Mouse (Mus musculus) megakaryocyte, embryonic 14.5 days (primary cell): Measurements from ENCODE around the gene Dusp10. TPM values are rescaled to one million over a fixed set of nuclear protein-coding genes. Genes with fewer than 3 reads are reported as not detected.
A peak's percentile ranks its signal among the peaks of the same experiment; 100 is the strongest.

Source experiments
- H3K27me3 ChIP-seq: replicated peaks from 2 replicates; pipeline ENCODE3; 2012; ENCODE audit warnings: inconsistent platforms
- H3K36me3 ChIP-seq: replicated peaks from 2 replicates; pipeline ENCODE3; 2012; ENCODE audit warnings: low read length, inconsistent platforms, mixed read lengths
- H3K4me1 ChIP-seq: 2 replicates; pipeline ENCODE4 v1.6.1; 2012; ENCODE audit warnings: inconsistent platforms
- H3K4me3 ChIP-seq: replicated peaks from 2 replicates; pipeline ENCODE3; 2012; ENCODE audit warnings: moderate library complexity, mild to moderate bottlenecking, inconsistent platforms
- H3K9me3 ChIP-seq: 2 replicates; pipeline ENCODE4 v1.6.1; 2012; ENCODE audit warnings: inconsistent platforms
- FLI1 ChIP-seq: IDR thresholded peaks from 2 replicates; pipeline ENCODE4 v1.6.1; 2012; ENCODE audit warnings: low read length, inconsistent platforms, mixed read lengths
- GATA1 ChIP-seq: IDR thresholded peaks from 3 replicates; pipeline ENCODE4 v1.6.1; 2012; ENCODE audit warnings: mixed read lengths, low read length, inconsistent platforms, borderline replicate concordance
- polyA plus RNA-seq: library from polyadenylated mRNA; stranded (reverse); fragments of >175 nt; gene quantifications from 2 replicates; pipeline ENCODE4 v1.2.3, GENCODE M21; 2012; ENCODE audit warnings: low replicate concordance; ENCODE audit not compliant: insufficient read depth

The Dusp10 gene
- polyA plus RNA-seq, 1 experiment, result 14.8 TPM

DNA sequence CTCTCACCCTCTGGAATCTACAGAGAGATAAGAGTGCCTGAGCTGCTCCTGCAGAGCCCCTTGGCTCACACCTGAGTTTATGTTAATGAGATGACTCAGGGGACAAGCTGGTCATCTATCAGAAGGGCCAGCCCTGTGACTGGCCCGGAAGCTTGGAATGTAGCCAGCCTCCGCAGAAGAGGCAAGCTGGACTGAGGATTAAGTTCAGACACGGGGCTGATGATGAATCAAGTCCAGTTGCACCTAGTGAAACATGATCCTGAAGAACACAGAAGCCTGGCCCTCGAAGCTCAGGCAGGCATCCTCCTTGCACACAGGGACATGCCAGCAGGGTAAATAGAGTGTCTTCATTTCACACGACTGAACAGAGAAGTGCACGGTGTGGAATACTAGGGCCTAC, 38.7 kb downstream of the Dusp10 start:
- H3K36me3 ChIP-seq, result peaks cover 87% of the 10 kb centered on the region
- H3K9me3 ChIP-seq, result no peaks in the 10 kb centered on the region
- H3K27me3 ChIP-seq, result no peaks in the 10 kb centered on the region
- no peak for TF ChIP-seq GATA1
- TF ChIP-seq FLI1, result no peak
- peaks cover 87% of the 10 kb centered on the region for H3K4me1 ChIP-seq
- H3K4me3 ChIP-seq, result peak overlapping the region; percentile 52

DNA sequence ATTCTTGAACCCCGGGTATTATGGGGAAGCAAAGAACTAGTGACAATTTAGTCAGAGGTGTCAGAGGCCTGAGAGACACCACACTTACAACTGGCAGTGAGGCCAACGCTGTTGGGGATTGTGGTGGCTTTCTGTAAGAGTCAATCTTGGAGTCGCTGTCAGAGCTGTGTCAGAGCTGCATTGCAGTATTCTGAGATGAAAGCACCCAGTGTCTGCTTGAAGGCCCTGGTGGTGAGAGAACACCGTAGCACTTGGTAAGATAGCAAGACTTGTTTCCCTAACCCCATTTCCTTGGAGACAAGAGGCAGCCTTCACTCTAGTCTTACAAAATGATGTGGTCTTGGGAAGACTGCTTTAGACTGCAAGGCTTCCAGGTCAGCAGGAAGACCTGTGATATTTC, 39.2 kb downstream of the Dusp10 start:
- peaks cover 88% of the 10 kb centered on the region for H3K4me1 ChIP-seq
- H3K36me3 ChIP-seq, result peaks cover 87% of the 10 kb centered on the region
- no peaks in the 10 kb centered on the region for H3K9me3 ChIP-seq
- H3K4me3 ChIP-seq, result peak overlapping the region; percentile 51
- H3K27me3 ChIP-seq, result no peaks in the 10 kb centered on the region
- TF ChIP-seq FLI1, result no peak
- TF ChIP-seq GATA1, result no peak

DNA sequence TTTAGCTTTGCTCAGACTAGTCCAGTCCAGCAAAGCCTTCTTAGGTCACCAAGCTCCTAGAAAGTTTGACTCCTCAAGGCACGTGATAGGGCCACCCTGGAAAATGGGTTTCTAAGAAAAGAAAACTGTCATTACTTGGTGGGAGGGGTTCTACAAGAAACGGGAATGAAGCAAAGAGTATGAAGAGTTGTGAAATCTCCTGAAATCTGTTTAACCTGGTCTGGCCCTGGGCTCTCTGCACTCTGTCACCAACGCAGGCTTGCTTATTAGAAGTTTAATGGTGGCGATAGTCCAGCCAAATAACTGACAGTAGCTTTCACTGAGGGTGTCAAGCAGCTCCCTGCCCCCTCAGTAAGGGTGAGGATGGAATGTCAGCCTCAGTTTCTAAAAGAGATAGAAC, 40.0 kb downstream of the Dusp10 start:
- Histone ChIP-seq H3K4me3 (no peak overlapping the region), H3K27me3 (no peaks in the 10 kb centered on the region), H3K36me3 (peaks cover 87% of the 10 kb centered on the region), H3K9me3 (no peaks in the 10 kb centered on the region), H3K4me1 (peaks cover 88% of the 10 kb centered on the region)
- TF ChIP-seq FLI1 (no peak), GATA1 (no peak)

DNA sequence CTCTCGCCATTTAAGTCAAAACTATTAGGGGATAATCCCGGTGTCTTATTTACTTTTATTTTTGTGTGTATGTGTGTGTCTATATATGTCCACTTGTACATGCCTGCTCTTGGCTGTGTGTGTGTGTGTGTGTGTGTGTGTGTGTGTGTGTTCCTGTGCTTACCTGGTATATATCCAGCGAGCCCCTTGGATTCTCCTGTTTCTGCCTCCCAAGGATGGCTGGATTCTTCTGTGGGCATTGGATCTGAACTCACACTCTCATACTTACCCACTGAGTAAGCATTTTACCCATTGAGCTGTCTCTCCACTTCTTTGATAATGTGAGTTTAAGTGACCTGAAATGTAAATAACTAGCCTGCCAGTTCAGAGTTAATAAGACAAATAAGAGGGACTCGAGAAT, 40.6 kb downstream of the Dusp10 start:
- H3K36me3 ChIP-seq, result peaks cover 87% of the 10 kb centered on the region
- H3K27me3 ChIP-seq, result no peaks in the 10 kb centered on the region
- H3K4me3 ChIP-seq, result no peak overlapping the region
- H3K9me3 ChIP-seq, result no peaks in the 10 kb centered on the region
- H3K4me1 ChIP-seq, result peaks cover 87% of the 10 kb centered on the region
- TF ChIP-seq FLI1 (no peak), GATA1 (no peak)

DNA sequence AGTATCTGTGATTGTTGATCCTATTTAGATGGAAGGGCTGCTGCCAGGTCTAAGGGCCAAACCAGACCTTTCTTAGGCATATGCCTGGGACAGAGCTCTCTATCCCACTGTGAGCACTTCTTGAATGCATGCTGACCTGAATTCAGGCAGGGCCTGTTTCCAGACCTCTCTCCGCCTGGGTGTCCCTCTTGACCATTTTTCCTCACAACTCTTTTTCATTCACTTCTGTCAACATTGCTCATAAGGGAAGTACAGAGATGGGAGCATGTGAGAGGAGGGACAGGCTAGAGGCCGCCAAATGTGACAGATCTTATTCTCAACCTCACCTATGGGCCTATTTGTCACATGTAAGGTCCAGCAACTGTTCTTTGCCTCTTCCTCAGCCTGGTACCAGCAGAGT, 41.1 kb downstream of the Dusp10 start:
- H3K27me3 ChIP-seq, result no peaks in the 10 kb centered on the region
- peaks cover 87% of the 10 kb centered on the region for H3K4me1 ChIP-seq
- no peak overlapping the region for H3K4me3 ChIP-seq
- TF ChIP-seq FLI1 (no peak), GATA1 (no peak)
- H3K9me3 ChIP-seq, result no peaks in the 10 kb centered on the region
- peaks cover 87% of the 10 kb centered on the region for H3K36me3 ChIP-seq

DNA sequence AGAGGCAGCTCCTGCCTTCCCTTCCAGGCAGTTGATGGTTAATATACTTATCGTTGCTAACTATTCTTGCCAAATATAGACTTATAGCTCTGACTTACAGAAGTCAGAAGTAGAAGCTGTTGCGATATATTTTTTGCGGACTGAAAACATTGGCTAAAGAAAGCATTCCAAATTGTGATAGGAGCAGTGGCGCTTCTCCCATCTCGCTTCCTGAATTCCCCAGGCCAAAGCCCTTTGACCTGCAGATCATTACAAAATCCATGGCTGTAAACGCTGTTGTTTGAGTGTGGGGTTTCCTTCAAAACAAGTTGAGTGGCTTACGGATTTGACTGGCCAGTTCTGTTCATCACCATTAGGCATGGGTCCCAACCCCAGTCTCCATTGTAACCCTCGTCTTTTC, 45.1 kb downstream of the Dusp10 start:
- no peak overlapping the region for H3K4me3 ChIP-seq
- H3K27me3 ChIP-seq, result no peaks in the 10 kb centered on the region
- H3K36me3 ChIP-seq, result peaks cover 81% of the 10 kb centered on the region
- peaks cover 87% of the 10 kb centered on the region for H3K4me1 ChIP-seq
- H3K9me3 ChIP-seq, result no peaks in the 10 kb centered on the region
- no peak for TF ChIP-seq GATA1
- TF ChIP-seq FLI1, result no peak

DNA sequence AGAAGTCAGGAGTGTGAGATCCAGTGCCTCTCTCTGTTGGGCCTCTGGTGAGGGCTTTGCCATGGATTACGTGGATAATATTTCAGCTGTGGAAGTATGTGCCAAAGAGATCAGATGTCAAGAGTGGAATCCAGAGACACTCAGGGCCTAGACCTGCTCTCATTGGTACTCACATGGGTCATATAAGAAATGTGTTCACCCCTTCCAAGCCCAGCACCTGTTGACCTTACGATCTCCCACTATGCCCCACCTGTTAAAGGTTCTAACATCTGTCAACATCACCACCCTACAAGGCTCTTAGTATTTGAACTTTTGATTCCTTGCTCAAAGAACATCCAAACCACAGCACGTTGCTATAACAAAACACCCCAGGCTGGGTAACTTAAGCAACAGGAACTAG, 46.7 kb downstream of the Dusp10 start:
- TF ChIP-seq FLI1, result no peak
- TF ChIP-seq GATA1, result no peak

DNA sequence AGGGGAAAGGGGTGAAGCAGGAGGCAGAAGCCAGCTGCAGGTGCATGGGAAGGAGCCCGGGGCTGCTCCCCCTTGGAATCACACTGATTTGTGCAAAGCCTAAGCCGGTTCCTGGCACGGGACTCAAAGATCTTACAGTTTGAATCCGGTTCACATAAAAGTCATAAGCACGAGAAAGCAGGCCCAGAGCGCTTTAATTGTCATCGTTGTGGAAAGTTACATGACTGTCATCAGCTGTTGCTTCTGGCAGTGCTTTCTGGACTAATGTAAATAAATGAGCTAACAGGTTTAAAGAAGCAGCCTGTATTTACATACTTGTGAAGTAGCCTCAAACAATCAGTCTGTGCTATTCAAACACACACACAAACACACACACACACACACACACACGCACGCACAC, 47.3 kb downstream of the Dusp10 start:
- Histone ChIP-seq H3K4me3 (peak overlapping the region; percentile 65), H3K27me3 (no peaks in the 10 kb centered on the region), H3K36me3 (peaks cover 85% of the 10 kb centered on the region), H3K9me3 (no peaks in the 10 kb centered on the region), H3K4me1 (peaks cover 93% of the 10 kb centered on the region)
- no peak for TF ChIP-seq GATA1
- TF ChIP-seq FLI1, result no peak

More for the DNA sequence above, 46.7 kb downstream of the Dusp10 start:
- Histone ChIP-seq H3K4me1 (peaks cover 88% of the 10 kb centered on the region), H3K36me3 (peaks cover 80% of the 10 kb centered on the region), H3K4me3 (no peak overlapping the region), H3K9me3 (no peaks in the 10 kb centered on the region), H3K27me3 (no peaks in the 10 kb centered on the region)

DNA sequence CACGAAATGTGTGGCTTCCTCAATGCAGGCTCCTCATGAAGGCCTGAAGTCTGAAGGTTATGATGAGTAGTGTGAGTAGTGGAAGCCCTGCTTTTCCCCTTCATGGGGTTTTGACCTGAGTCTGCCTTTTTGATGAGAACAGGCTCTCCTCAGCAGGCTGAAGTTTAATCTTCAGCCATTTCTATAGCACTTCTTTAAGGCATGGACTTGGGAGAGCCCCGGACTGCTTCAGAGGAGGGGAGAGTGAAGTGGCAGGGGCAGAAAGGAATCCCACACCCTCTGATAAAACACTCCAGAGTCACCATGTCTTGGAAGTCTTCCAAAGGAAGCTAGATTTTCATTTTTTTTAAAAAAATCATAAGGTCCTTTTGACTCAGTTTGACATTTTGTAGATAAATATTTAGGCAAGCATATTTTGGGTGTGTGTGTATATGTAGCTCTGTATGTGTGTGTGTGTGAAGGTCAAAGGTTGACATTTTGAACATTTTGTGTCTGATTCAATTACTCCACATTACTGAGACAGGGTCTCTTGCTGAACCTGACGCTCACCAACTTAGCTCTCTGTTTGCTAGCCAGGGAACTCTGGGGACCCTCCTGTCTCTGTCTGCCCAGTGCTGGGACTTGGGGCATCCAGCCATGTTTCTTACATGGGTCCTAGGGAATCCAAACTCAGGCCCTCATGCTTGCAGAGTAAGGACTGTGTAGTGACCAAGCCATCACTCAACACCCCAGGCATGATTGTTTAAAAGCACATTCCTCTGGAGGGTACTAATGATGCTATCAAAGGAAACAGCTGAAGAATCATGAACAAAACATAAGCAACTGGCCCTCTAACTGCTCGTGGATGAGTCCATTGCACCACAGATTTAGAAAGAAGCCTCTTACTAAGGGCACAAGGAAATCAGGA, 48.0 kb downstream of the Dusp10 start:
- TF ChIP-seq GATA1 (no peak), FLI1 (no peak)
- Histone ChIP-seq H3K4me1 (peaks cover 99% of the 10 kb centered on the region), H3K36me3 (peaks cover 91% of the 10 kb centered on the region), H3K4me3 (no peak overlapping the region), H3K9me3 (no peaks in the 10 kb centered on the region), H3K27me3 (no peaks in the 10 kb centered on the region)

DNA sequence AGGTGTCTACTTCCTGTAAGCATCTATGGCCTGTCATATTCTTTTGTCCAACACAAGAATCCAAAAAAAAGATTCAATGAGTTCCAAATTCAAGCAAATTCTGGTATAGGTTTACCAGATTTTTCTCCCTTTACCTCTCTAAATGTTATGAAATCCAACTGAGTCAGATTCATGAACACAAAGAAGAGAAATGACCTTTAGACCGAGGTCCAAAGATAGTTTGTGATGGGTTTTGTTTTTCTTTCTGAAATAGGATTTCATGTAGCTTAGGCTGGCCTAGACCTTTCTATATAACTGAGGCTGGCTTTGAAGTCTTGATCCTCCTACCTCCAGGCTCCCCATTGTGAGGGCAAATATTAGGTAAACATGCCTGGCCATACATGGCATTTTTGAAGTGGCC, 48.8 kb downstream of the Dusp10 start:
- Histone ChIP-seq H3K4me1 (peaks cover 99% of the 10 kb centered on the region), H3K36me3 (peaks cover 91% of the 10 kb centered on the region), H3K27me3 (no peaks in the 10 kb centered on the region), H3K9me3 (no peaks in the 10 kb centered on the region), H3K4me3 (no peak overlapping the region)
- TF ChIP-seq GATA1, result no peak

DNA sequence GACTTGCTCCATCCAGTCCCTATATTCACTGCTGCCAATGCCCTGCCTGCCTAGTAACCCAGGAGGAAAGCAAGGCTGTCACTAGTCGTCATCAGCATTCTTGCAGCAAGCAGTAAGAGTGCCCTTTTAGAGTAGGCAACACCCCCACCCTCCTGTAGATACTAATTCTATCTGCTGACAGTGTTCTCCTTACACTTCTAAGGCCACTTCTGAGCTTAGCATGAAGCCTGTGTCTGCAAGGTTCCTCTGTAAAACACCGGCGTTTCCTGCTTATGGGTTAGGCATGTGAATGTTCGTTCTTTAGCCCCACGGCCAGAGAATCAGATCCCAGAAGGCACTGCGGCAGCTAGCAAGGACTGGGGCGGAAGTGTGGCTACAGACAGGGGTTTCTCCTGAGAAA, 51.2 kb downstream of the Dusp10 start:
- no peaks in the 10 kb centered on the region for H3K9me3 ChIP-seq
- TF ChIP-seq FLI1 (no peak), GATA1 (no peak)
- H3K36me3 ChIP-seq, result peaks cover 90% of the 10 kb centered on the region
- peaks cover 100% of the 10 kb centered on the region for H3K4me1 ChIP-seq
- H3K27me3 ChIP-seq, result no peaks in the 10 kb centered on the region
- peak overlapping the region; percentile 74 for H3K4me3 ChIP-seq
